Mouse (Mus musculus) ES-E14 (cell line): Measurements from ENCODE around the gene Eif4e3. TPM values are rescaled to one million over a fixed set of nuclear protein-coding genes. Genes with fewer than 3 reads are reported as not detected.

ENCODE experiments used
- DNase-seq: peaks from one replicate; pipeline ENCODE4 v3.0.0-alpha.2; 2013; ENCODE audit warnings: low read depth, low spot score
- H3K27ac ChIP-seq: 2 replicates; pipeline ENCODE4 v1.5.1; 2012; ENCODE audit warnings: low read depth, mild to moderate bottlenecking, low read length, moderate library complexity, mixed read lengths; ENCODE audit not compliant: poor library complexity, insufficient read depth, severe bottlenecking
- H3K36me3 ChIP-seq: 2 replicates; pipeline ENCODE4 v1.6.1; 2012; ENCODE audit warnings: mild to moderate bottlenecking, low read length, moderate library complexity, mixed read lengths; ENCODE audit not compliant: control insufficient read depth, poor library complexity, insufficient read depth, severe bottlenecking
- H3K4me1 ChIP-seq, 2 experiments: fragments of 150-350 bp in 1 of 2; sonication (generic) in 1 of 2; 2 replicates each; pipeline ENCODE4 v1.6.1; 2012; ENCODE audit warnings: low read length in 2 of 2, mild to moderate bottlenecking in 1 of 2, mixed read lengths in 1 of 2; ENCODE audit not compliant: control insufficient read depth in 2 of 2, insufficient read depth in 2 of 2, poor library complexity in 1 of 2
- H3K4me3 ChIP-seq, 2 experiments: fragments of 150-350 bp in 1 of 2; sonication (generic) in 1 of 2; 2 replicates each; pipeline ENCODE4 v1.5.1; 2012; ENCODE audit warnings: low read length in 2 of 2, low read depth in 1 of 2, mild to moderate bottlenecking in 1 of 2, mixed read lengths in 1 of 2; ENCODE audit not compliant: insufficient read depth in 1 of 2, poor library complexity in 1 of 2, severe bottlenecking in 1 of 2
- H3K9ac ChIP-seq: 2 replicates; pipeline ENCODE4 v1.6.1; 2012; ENCODE audit warnings: low read depth, mild to moderate bottlenecking, low read length, mixed read lengths; ENCODE audit not compliant: poor library complexity, insufficient read depth, severe bottlenecking
- H3K9me3 ChIP-seq: fragments of 150-350 bp; sonication (generic); 2 replicates; pipeline ENCODE4 v1.6.1; 2012; ENCODE audit warnings: low read depth, mild to moderate bottlenecking, low read length; ENCODE audit not compliant: control insufficient read depth, insufficient read depth
- CHD2 ChIP-seq: IDR thresholded peaks from 2 replicates; pipeline ENCODE4 v1.6.1; 2014; ENCODE audit warnings: mild to moderate bottlenecking, low read depth, low read length, inconsistent platforms
- HCFC1 ChIP-seq: IDR thresholded peaks from 2 replicates; pipeline ENCODE4 v1.6.1; 2012; ENCODE audit warnings: low read length, inconsistent platforms, borderline replicate concordance; ENCODE audit not compliant: insufficient read depth
- MAFK ChIP-seq: IDR thresholded peaks from 2 replicates; pipeline ENCODE4 v1.6.1; 2014; ENCODE audit warnings: mild to moderate bottlenecking, low read depth, low read length, inconsistent platforms; ENCODE audit not compliant: insufficient read depth
- ZC3H11A ChIP-seq: IDR thresholded peaks from 2 replicates; pipeline ENCODE4 v1.6.1; 2012; ENCODE audit warnings: low read depth, mild to moderate bottlenecking, inconsistent platforms, low read length, borderline replicate concordance
- ZNF384 ChIP-seq: IDR thresholded peaks from 2 replicates; pipeline ENCODE4 v1.6.1; 2012; ENCODE audit warnings: low read depth, low read length, inconsistent platforms
- in situ Hi-C, 2 experiments: fragments of 600-800 bp; cut with MboI; formaldehyde crosslinking; loops; one replicate each; pipeline ENCODE4 v1.15.1; 2025; ENCODE audit warnings: low sequenced_read_pairs in 2 of 2, inconsistent platforms in 1 of 2; ENCODE audit not compliant: unreplicated experiment in 2 of 2
- total RNA-seq: library from RNA; depleted of rRNA; stranded (reverse); fragments of 300-350 nt; gene quantifications from 2 replicates; pipeline ENCODE4 v1.2.3, GENCODE M21; 2012

The Eif4e3 gene
- total RNA-seq, 1 experiment: 1.4 TPM

- Histone ChIP-seq H3K9me3 (no peaks in the 10 kb centered on the region), H3K36me3 (no peaks in the 10 kb centered on the region), H3K4me3 (no peak overlapping the region), H3K4me1 (no peaks in the 10 kb centered on the region), H3K27ac (no peak overlapping the region), H3K9ac (no peak overlapping the region)
- DNase-seq: no peak
- TF ChIP-seq ZNF384: no peak
- in situ Hi-C loops: no loop called here
Observed at GRCm38 (mm10) chr6:99632121-99632980, 34.2 kb downstream of the Eif4e3 start.

- in situ Hi-C loops: no loop called here
- Histone ChIP-seq H3K9ac (no peak overlapping the region), H3K4me1 (no peaks in the 10 kb centered on the region), H3K27ac (no peak overlapping the region), H3K9me3 (no peaks in the 10 kb centered on the region), H3K4me3 (no peak overlapping the region), H3K36me3 (no peaks in the 10 kb centered on the region)
- TF ChIP-seq MAFK (no peak), ZC3H11A (no peak), ZNF384 (no peak), HCFC1 (no peak), CHD2 (no peak)
- no peak for DNase-seq
Observed at GRCm38 (mm10) chr6:99631637-99632036, 34.9 kb downstream of the Eif4e3 start.

GRCm38 (mm10) chr6:99629726-99630458 is 36.7 kb downstream of the Eif4e3 start:
- Histone ChIP-seq H3K4me1 (peaks cover 0 to 2% of the 10 kb centered on the region in 2 experiments; a peak in 1 of 4 replicates), H3K9ac (no peak overlapping the region), H3K36me3 (no peaks in the 10 kb centered on the region), H3K9me3 (no peaks in the 10 kb centered on the region), H3K27ac (no peak overlapping the region), H3K4me3 (no peak overlapping the region)
- no peak for TF ChIP-seq HCFC1
- TF ChIP-seq CHD2: no peak
- no peak for TF ChIP-seq ZC3H11A
- no peak for TF ChIP-seq ZNF384
- TF ChIP-seq MAFK: no peak
- in situ Hi-C loops: no loop called here
- DNase-seq: no peak

GRCm38 (mm10) chr6:99626347-99626746 is 40.2 kb downstream of the Eif4e3 start:
- Histone ChIP-seq H3K9ac (no peak overlapping the region), H3K27ac (no peak overlapping the region), H3K36me3 (no peaks in the 10 kb centered on the region), H3K4me3 (no peak overlapping the region), H3K9me3 (no peaks in the 10 kb centered on the region), H3K4me1 (peaks cover 4 to 5% of the 10 kb centered on the region in 2 experiments; a peak in 2 of 4 replicates)
- in situ Hi-C loops: no loop called here
- DNase-seq: no peak
- no peak for TF ChIP-seq ZNF384

- Histone ChIP-seq H3K4me1 (peaks cover 4 to 5% of the 10 kb centered on the region in 2 experiments; a peak in 2 of 4 replicates), H3K27ac (no peak overlapping the region), H3K9ac (no peak overlapping the region), H3K9me3 (no peaks in the 10 kb centered on the region), H3K36me3 (no peaks in the 10 kb centered on the region), H3K4me3 (no peak overlapping the region)
- no peak for DNase-seq
- in situ Hi-C loops: no loop called here
- no peak for TF ChIP-seq CHD2
- TF ChIP-seq MAFK: no peak
- no peak for TF ChIP-seq ZC3H11A
- no peak for TF ChIP-seq HCFC1
- no peak for TF ChIP-seq ZNF384
Observed at GRCm38 (mm10) chr6:99625803-99626202, 40.8 kb downstream of the Eif4e3 start.
